Mouse (Mus musculus): ENCODE results near the gene Mcidas. TPM values are rescaled to one million over a fixed set of nuclear protein-coding genes. Genes with fewer than 3 reads are reported as not detected.
"Not testable (repeated sequence)": the region's sequence is repeated elsewhere in the genome, so short reads cannot be mapped to it uniquely, and the experiment has no call there.

The Mcidas gene
- polyA plus RNA-seq, 1 experiment from 2014 or later = not detected

GRCm38 (mm10) chr13:112998427-112999201 lies 5.0 kb downstream of the Mcidas start:
- WGBS = 2% methylated on average over 46 of the region's 46 CpGs

DNA sequence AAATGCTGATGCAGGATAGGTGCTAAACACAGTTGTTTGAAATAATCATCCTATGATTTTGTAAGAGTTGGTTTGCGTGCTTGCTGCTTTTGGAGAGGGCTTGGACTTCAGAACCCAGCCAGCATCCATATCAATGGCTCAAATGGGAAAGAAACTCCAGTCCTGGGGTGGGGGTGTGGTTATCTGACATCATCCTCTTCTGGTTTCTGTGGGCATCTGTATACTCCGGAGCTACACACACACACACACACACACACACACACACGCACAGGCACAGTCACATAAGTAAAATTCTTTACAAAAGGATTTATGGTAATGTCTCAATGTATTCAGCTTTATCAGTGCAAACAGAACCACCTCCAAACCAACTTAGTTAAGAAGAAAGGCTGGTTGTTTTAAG lies 6.4 kb downstream of the Mcidas start:
- Histone ChIP-seq H3K4me1 (replicated peaks; ENCODE audit: control insufficient read depth, insufficient read depth, low read length) (no peaks in the 10 kb centered on the region), H3K9me3 (ENCODE audit: control insufficient read depth) (no peaks in the 10 kb centered on the region), H3K27me3 (replicated peaks; ENCODE audit: control insufficient read depth, insufficient read depth, low read length) (peaks cover 43% of the 10 kb centered on the region), H3K9ac (ENCODE audit: low read depth, low read length) (no peak overlapping the region), H3K27ac (ENCODE audit: low read depth, low read length) (no peak overlapping the region), H3K4me3 (ENCODE audit: low read depth, low read length) (no peak overlapping the region), H3K36me3 (ENCODE audit: control insufficient read depth, insufficient read depth) (no peaks in the 10 kb centered on the region), H3K4me2 (replicated peaks; ENCODE audit: low read depth) (no peak overlapping the region)
- TF ChIP-seq CTCF (IDR thresholded peaks at IDR 0.05; ENCODE audit: low read depth) = no peak
- no peak for ATAC-seq
- 60% methylated on average over 3 of the region's 3 CpGs for WGBS

More at GRCm38 (mm10) chr13:112998427-112999201, 5.0 kb downstream of the Mcidas start:
- ATAC-seq = peak; percentile 31
- Histone ChIP-seq H3K27me3 (replicated peaks; ENCODE audit: control insufficient read depth, insufficient read depth, low read length) (peaks cover 58% of the 10 kb centered on the region), H3K36me3 (ENCODE audit: control insufficient read depth, insufficient read depth) (no peaks in the 10 kb centered on the region), H3K4me3 (ENCODE audit: low read depth, low read length) (peak overlapping the region; percentile 39), H3K9me3 (ENCODE audit: control insufficient read depth) (no peaks in the 10 kb centered on the region), H3K9ac (ENCODE audit: low read depth, low read length) (no peak overlapping the region; the same call in 1 of the 2 replicates), H3K4me2 (replicated peaks; ENCODE audit: low read depth) (peak overlapping the region; percentile 74), H3K4me1 (replicated peaks; ENCODE audit: control insufficient read depth, insufficient read depth, low read length) (0 out of 2 replicates have a peak, but pooled peaks cover 2% of the 10 kb centered on the region), H3K27ac (ENCODE audit: low read depth, low read length) (no peak overlapping the region)
- no peak for TF ChIP-seq CTCF (IDR thresholded peaks at IDR 0.05; ENCODE audit: low read depth)

DNA sequence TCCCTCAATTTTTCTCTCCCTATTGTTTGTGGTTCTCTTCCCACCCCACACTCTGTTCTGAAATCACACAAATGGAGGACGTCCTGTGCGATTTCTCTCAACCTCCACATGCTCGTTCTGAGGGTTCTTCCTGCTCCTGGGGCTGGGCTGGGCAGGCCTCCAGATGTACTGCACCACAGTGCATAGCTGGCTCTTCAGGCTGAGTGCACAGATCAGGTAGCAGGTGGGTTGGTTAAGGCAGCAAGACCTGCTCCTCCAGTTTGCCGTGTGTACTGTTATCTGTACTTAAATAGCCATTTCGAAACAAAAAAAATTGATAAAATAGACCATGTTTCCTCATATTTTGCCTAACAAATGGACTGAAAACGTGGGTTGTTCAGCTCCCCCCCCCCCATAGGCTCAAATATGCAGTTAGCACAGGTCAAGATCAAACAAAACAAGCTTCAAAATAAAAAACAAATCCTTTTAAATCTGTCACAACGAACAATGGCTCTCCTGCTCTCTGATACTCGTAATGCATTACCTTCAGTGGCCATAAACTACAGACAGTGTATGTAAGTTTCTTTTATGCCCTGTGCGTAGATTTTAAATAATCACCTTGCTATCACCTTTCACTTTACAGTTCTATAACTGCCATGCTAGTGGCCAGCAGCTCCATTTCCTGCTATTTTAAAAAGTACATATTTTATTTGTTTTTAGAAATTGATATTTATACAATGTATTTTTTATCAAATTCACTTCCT lies 7.1 kb downstream of the Mcidas start:
- no peaks in the 10 kb centered on the region for H3K4me1 ChIP-seq (replicated peaks; ENCODE audit: control insufficient read depth, insufficient read depth, low read length)
- no peak overlapping the region for H3K27ac ChIP-seq (ENCODE audit: low read depth, low read length)
- H3K9me3 ChIP-seq (ENCODE audit: control insufficient read depth) = no peaks in the 10 kb centered on the region
- peaks cover 38% of the 10 kb centered on the region for H3K27me3 ChIP-seq (replicated peaks; ENCODE audit: control insufficient read depth, insufficient read depth, low read length)
- no peak overlapping the region for H3K4me3 ChIP-seq (ENCODE audit: low read depth, low read length)
- ATAC-seq = peak; percentile 90
- H3K4me2 ChIP-seq (replicated peaks; ENCODE audit: low read depth) = peak overlapping the region; percentile 4; the same call in 1 of the 2 replicates
- TF ChIP-seq CTCF (IDR thresholded peaks at IDR 0.05; ENCODE audit: low read depth) = no peak
- 29% methylated on average over 9 of the region's 9 CpGs for WGBS
- H3K9ac ChIP-seq (ENCODE audit: low read depth, low read length) = no peak overlapping the region
- H3K36me3 ChIP-seq (ENCODE audit: control insufficient read depth, insufficient read depth) = no peaks in the 10 kb centered on the region

DNA sequence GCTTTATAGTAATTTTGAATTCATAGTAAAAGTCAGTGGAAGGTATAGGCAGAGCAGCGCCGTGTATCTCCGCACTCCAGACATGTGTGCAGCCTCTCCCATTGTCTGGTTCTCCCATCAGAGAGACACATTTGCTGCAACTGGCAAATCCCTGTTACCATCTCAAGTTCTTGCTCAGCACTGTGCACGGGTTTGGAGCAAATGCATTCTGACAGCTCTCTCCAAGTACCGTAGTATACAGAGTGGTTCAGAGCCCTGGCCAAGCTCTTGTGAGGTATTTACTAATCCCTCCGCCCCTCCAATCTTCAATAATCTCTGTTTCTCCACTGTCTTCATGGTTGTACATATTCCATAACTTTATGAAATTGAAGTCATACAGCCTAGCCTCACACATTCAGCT lies 19.0 kb downstream of the Mcidas start:
- 0 out of 2 replicates have a peak, but pooled peaks cover 5% of the 10 kb centered on the region for H3K27me3 ChIP-seq (replicated peaks; ENCODE audit: control insufficient read depth, insufficient read depth, low read length)
- H3K4me3 ChIP-seq (ENCODE audit: low read depth, low read length) = peak overlapping the region; percentile 35; the same call in 1 of the 2 replicates
- H3K9me3 ChIP-seq (ENCODE audit: control insufficient read depth) = no peaks in the 10 kb centered on the region
- H3K4me1 ChIP-seq (replicated peaks; ENCODE audit: control insufficient read depth, insufficient read depth, low read length) = no peaks in the 10 kb centered on the region
- H3K36me3 ChIP-seq (ENCODE audit: control insufficient read depth, insufficient read depth) = no peaks in the 10 kb centered on the region
- no peak for TF ChIP-seq CTCF (IDR thresholded peaks at IDR 0.05; ENCODE audit: low read depth)
- no peak for ATAC-seq
- H3K27ac ChIP-seq (ENCODE audit: low read depth, low read length) = no peak overlapping the region
- no peak overlapping the region for H3K9ac ChIP-seq (ENCODE audit: low read depth, low read length)
- 76% methylated on average over 6 of the region's 6 CpGs for WGBS
- peak overlapping the region; percentile 52 for H3K4me2 ChIP-seq (replicated peaks; ENCODE audit: low read depth)

DNA sequence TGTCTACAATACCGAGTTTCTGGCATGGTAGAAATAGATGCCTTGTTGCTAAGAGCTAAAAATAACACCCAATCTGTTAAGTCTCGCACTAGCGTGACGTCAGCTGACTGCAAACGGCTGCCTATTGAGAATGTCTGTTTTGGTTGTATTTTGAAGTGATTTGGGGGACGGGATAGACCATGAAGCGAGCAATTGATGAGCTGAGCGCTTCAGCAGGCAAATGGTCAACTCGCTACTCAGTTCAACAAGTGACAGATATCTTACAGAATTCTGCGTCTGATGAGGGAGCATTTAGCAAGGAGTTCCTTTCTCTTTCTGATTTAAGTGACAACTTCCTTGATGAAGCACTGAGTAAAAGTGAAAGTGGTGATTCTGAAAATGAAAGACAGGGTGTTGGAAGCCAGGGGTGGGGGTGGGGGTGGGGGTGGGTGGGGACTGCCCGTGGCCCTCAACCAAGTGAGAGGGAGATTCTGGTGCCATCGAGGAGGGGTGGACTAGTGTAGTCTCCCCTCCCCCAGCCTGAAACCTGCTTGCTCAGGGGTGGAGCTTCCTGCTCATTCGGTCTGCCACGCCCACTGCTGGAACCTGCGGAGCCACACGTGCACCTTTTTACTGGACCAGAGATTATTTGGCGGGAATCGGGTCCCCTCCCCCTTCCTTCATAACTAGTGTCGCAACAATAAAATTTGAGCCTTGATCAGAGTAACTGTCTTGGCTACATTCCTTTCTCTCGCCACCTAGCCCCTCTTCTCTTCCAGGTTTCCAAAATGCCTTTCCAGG lies 19.7 kb downstream of the Mcidas start:
- not testable (repeated sequence) for H3K9me3 ChIP-seq (ENCODE audit: control insufficient read depth); H3K27me3 ChIP-seq (replicated peaks; ENCODE audit: control insufficient read depth, insufficient read depth, low read length); H3K27ac ChIP-seq (ENCODE audit: low read depth, low read length); H3K4me1 ChIP-seq (replicated peaks; ENCODE audit: control insufficient read depth, insufficient read depth, low read length); ATAC-seq; H3K9ac ChIP-seq (ENCODE audit: low read depth, low read length); H3K36me3 ChIP-seq (ENCODE audit: control insufficient read depth, insufficient read depth)
- peak overlapping the region; percentile 52 for H3K4me2 ChIP-seq (replicated peaks; ENCODE audit: low read depth)
- WGBS = 32% methylated on average over 17 of the region's 20 CpGs
- H3K4me3 ChIP-seq (ENCODE audit: low read depth, low read length) = peak overlapping the region; percentile 35

- H3K4me1 ChIP-seq (replicated peaks; ENCODE audit: control insufficient read depth, insufficient read depth, low read length) = 0 out of 2 replicates have a peak, but pooled peaks cover 2% of the 10 kb centered on the region
- H3K27me3 ChIP-seq (replicated peaks; ENCODE audit: control insufficient read depth, insufficient read depth, low read length) = no peaks in the 10 kb centered on the region
- no peak for TF ChIP-seq CTCF (IDR thresholded peaks at IDR 0.05; ENCODE audit: low read depth)
- WGBS = 88% methylated on average over 2 of the region's 2 CpGs
- H3K4me2 ChIP-seq (replicated peaks; ENCODE audit: low read depth) = no peak overlapping the region
- H3K27ac ChIP-seq (ENCODE audit: low read depth, low read length) = no peak overlapping the region
- H3K36me3 ChIP-seq (ENCODE audit: control insufficient read depth, insufficient read depth) = no peaks in the 10 kb centered on the region
- no peaks in the 10 kb centered on the region for H3K9me3 ChIP-seq (ENCODE audit: control insufficient read depth)
- ATAC-seq = no peak
- no peak overlapping the region for H3K4me3 ChIP-seq (ENCODE audit: low read depth, low read length)
- H3K9ac ChIP-seq (ENCODE audit: low read depth, low read length) = no peak overlapping the region
Measured at GRCm38 (mm10) chr13:113021521-113021920, 27.9 kb downstream of the Mcidas start.

All from intestine, postnatal 0 days (tissue).